Mouse (Mus musculus) liver, embryonic 14.5 days (tissue): ENCODE results near the gene Pigz.

ENCODE experiments used
- CTCF ChIP-seq: IDR thresholded peaks from 2 replicates; pipeline ENCODE4 v1.5.1; 2016; ENCODE audit warnings: antibody characterized with exemption, low read depth, control low read depth
- EP300 ChIP-seq: IDR thresholded peaks from 2 replicates; pipeline ENCODE4 v1.6.1; 2016; ENCODE audit warnings: antibody characterized with exemption, low read depth

DNA sequence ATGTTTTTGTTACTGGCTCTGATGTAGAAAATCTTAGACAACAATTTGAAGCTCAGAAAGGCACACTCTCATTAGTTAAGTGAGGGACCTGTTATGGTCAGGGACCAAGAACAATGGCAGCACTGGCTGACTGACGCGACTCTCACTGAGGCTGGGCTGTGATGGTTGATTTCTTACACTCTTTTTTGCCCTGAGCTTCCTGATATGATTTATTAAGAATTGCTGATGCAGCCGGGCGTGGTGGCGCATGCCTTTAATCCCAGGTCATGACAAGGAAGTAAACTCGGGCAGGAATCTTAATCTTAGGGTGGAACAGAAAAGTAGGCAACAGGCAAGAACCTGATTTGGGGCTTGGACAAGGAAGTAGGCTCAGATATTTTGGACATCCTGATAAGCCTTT, 7.6 kb upstream of the Pigz start:
- TF ChIP-seq CTCF (no peak), EP300 (no peak)
